Mouse (Mus musculus) spleen, adult 2 months (tissue): ENCODE data around the gene Fcer2a. TPM values are rescaled to one million over a fixed set of nuclear protein-coding genes. Genes with fewer than 3 reads are reported as not detected.

ENCODE experiments used
- DNase-seq, 2 experiments: peaks; one replicate each; pipeline versions ENCODE4 v3.0.0 to v3.0.0-alpha.2; 2012 to 2021; ENCODE audit warnings: low spot score in 2 of 2, low read depth in 1 of 2
- H3K27ac ChIP-seq: fragments of 200-500 bp; 2 replicates; pipeline ENCODE4 v1.5.1; 2012; ENCODE audit warnings: low read length, inconsistent platforms; ENCODE audit not compliant: insufficient read depth
- H3K27me3 ChIP-seq: fragments of 200-500 bp; 2 replicates; pipeline ENCODE4 v1.6.1; 2012; ENCODE audit warnings: mild to moderate bottlenecking, moderate library complexity, low read length, inconsistent platforms; ENCODE audit not compliant: control insufficient read depth, insufficient read depth
- H3K36me3 ChIP-seq: fragments of 200-500 bp; 2 replicates; pipeline ENCODE4 v1.6.1; 2012; ENCODE audit warnings: mild to moderate bottlenecking, low read length, inconsistent platforms; ENCODE audit not compliant: control insufficient read depth, insufficient read depth
- H3K4me1 ChIP-seq: fragments of 200-500 bp; 2 replicates; pipeline ENCODE4 v1.6.1; 2011; ENCODE audit warnings: inconsistent platforms; ENCODE audit not compliant: control insufficient read depth, insufficient read depth, insufficient read length
- H3K4me3 ChIP-seq: fragments of 200-500 bp; 2 replicates; pipeline ENCODE4 v1.5.1; 2011; ENCODE audit warnings: mild to moderate bottlenecking, inconsistent platforms; ENCODE audit not compliant: insufficient read depth, insufficient read length; ENCODE audit errors: extremely low read depth
- CTCF ChIP-seq: fragments of 200-500 bp; IDR thresholded peaks from 2 replicates; pipeline ENCODE4 v1.5.1; 2011; ENCODE audit warnings: mild to moderate bottlenecking, inconsistent platforms; ENCODE audit not compliant: insufficient read depth, insufficient read length, insufficient replicate concordance; ENCODE audit errors: extremely low read depth
- POLR2A ChIP-seq: fragments of 200-500 bp; IDR thresholded peaks from 2 replicates; pipeline ENCODE4 v1.6.1; 2011; ENCODE audit warnings: low read depth, low read length, inconsistent platforms
- WGBS: fragments of 180-500 bp; shearing (Covaris S2); methylation state at CpG from one replicate; pipeline ENCODE4 v1.1.7; 2018; 5-methylcytosine and 5-hydroxymethylcytosine counted together
- polyA plus RNA-seq: library from polyadenylated mRNA; depleted of rRNA; stranded (reverse); fragments of >200 nt; gene quantifications from 2 replicates; pipeline ENCODE4 v1.2.3, GENCODE M21; 2012; rRNA removed

Gene Fcer2a
- polyA plus RNA-seq, 1 experiment: 50.9 TPM

DNA sequence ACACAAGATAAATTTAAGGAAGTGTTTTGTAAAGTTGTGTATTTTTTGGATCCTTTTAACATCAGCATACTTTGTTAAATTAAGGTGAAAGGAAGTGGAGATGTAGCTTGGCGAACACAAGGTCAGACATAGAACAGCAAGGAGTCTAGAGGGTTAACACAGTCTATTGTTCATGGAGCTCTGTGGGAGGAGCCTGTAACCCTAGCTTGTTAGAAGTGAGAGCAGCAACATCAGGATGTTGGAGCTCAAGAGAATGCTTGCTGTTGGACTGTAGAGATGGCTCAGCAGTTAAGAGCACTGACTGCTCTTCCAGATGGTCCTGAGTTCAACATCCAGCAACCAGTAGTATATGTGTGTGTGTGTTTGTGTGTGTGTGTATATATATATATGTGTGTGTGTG lies 45.0 kb downstream of the Fcer2a start:
- no peak overlapping the region for H3K4me3 ChIP-seq
- 70% methylated on average over 1 of the region's 1 CpGs for WGBS
- TF ChIP-seq CTCF: no peak
- TF ChIP-seq POLR2A: no peak
- no peak overlapping the region for H3K27ac ChIP-seq
- no peaks in the 10 kb centered on the region for H3K27me3 ChIP-seq
- H3K4me1 ChIP-seq: no peaks in the 10 kb centered on the region
- no peaks in the 10 kb centered on the region for H3K36me3 ChIP-seq
- DNase-seq: no peak

DNA sequence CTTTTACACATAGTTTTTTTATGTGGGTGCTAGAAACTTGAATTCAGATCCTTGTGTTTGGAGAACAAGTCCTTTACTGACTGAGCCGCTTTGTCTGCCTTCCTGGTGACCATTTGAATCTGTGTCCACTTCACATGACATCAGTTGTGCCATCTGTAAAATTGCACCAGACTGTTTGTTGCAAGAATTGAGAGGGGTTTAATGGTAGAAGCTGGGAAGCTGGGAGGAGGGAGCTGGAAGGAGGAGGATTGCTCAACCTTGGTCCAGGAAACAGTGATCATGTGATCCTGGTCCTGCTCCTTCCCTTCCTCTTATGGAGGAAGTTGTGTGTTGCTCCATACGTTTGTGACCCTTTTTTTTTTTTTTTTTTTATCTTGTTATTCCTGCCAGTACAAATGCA lies 45.7 kb downstream of the Fcer2a start:
- TF ChIP-seq CTCF (no peak), POLR2A (no peak)
- Histone ChIP-seq H3K27ac (no peak overlapping the region), H3K4me3 (no peak overlapping the region), H3K27me3 (no peaks in the 10 kb centered on the region), H3K36me3 (no peaks in the 10 kb centered on the region), H3K4me1 (no peaks in the 10 kb centered on the region)
- no peak for DNase-seq
- 64% methylated on average over 2 of the region's 2 CpGs for WGBS

DNA sequence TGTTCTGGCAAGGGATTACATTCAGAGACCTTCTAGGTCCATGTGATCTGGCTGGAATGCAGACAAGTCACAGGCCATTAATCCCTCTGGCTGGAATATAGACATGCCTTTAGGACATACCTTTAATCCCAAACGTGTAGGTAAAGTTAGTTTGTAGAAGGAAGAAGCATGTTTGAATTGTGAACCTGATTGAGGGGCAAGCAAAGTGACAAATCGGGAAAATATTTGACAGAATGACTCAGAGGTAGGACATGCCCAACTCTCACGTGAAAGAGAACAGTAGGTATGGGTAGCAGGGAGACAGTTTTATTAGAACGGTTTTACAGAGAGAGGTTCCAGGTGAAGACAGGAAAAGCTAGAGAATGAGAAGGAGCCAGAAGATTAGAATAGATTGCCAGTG lies 46.4 kb downstream of the Fcer2a start:
- DNase-seq: no peak
- Histone ChIP-seq H3K27ac (no peak overlapping the region), H3K4me1 (no peaks in the 10 kb centered on the region), H3K27me3 (no peaks in the 10 kb centered on the region), H3K36me3 (peaks cover 2% of the 10 kb centered on the region), H3K4me3 (no peak overlapping the region)
- 82% methylated on average over 4 of the region's 4 CpGs for WGBS
- no peak for TF ChIP-seq POLR2A
- TF ChIP-seq CTCF: no peak

DNA sequence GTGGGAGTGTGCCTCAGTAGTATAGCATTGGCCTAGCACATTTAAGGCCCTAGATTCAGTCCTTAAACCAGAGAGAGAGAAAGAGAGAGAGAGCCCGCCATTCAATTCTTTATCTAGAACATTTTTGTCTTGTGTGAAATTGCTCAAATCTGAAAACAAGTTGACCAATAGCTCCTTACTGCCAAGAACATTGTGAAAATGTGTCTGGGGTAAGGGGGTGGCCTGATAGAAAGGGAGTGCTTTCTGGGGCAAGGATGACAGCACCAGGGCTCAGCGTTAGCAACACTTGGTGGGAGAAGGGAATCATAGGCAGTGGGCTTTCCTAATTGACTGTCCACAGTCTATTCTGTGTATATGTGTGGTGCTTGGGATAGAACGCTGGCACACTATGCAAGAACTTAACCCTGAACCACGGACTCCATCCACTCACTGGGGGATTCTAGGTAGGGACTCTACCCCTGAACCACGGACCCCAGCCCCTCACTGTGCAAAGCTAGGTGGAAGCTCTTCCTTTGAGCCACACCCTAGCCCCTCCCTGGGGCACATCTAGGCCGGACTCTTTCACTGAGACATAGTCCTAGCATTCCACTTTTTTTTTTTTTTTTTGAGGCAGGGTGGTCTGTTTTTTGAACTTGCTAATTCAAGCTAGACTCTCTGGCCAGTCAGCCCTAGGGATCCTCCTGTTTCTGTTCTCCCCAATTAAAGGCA lies 47.0 kb downstream of the Fcer2a start:
- WGBS: 93% methylated on average over 6 of the region's 6 CpGs
- Histone ChIP-seq H3K4me1 (no peaks in the 10 kb centered on the region), H3K27ac (no peak overlapping the region)

DNA sequence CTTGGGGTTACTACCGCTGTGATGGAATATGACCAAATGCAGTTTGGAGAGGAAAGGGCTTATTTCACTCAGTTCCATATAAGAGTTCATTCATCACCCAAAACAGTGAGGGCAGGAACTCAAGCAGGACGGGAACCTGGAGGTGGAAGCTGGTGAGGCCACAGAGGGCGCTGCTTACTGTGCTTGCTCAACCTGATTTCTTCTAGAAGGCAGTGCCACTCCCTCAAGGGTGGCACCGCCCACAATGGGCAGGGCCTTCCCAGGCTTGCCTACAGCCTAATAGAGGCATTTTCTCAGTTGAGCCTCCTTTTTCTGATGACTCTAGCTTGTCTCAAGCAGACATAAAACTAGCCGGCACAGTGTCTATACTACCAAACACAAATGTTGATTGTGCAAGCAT lies 48.2 kb downstream of the Fcer2a start:
- TF ChIP-seq POLR2A (no peak), CTCF (peak; percentile 45; the same call in 1 of the 2 replicates)
- Histone ChIP-seq H3K4me3 (no peak overlapping the region), H3K27ac (no peak overlapping the region), H3K4me1 (no peaks in the 10 kb centered on the region), H3K36me3 (peaks cover 17% of the 10 kb centered on the region), H3K27me3 (no peaks in the 10 kb centered on the region)
- peak; percentile 47 to 62 for DNase-seq
- 31% methylated on average over 5 of the region's 5 CpGs for WGBS

More for the DNA sequence above, 47.0 kb downstream of the Fcer2a start:
- H3K27me3 ChIP-seq: no peaks in the 10 kb centered on the region
- no peak for DNase-seq
- no peak overlapping the region for H3K4me3 ChIP-seq
- TF ChIP-seq CTCF: no peak
- TF ChIP-seq POLR2A: no peak
- H3K36me3 ChIP-seq: peaks cover 7% of the 10 kb centered on the region

Other genes with a start within 250 kb of the Fcer2a start
- 2.6 and 2.7 TPM in 2 replicates for gene Pex11g, start 226.5 kb downstream of the Fcer2a start, polyA plus RNA-seq
- 0.05 TPM in 1 of 2 replicates, not detected in the other for gene Tex45, start 223.3 kb downstream of the Fcer2a start, polyA plus RNA-seq
- 22.9 and 32.5 TPM in 2 replicates for gene Zfp358, start 201.0 kb downstream of the Fcer2a start, polyA plus RNA-seq
- gene Mcoln1, start 193.7 kb downstream of the Fcer2a start, polyA plus RNA-seq: 188 and 219 TPM in 2 replicates
- gene Pnpla6, start 178.8 kb downstream of the Fcer2a start, polyA plus RNA-seq: 56.0 and 60.4 TPM in 2 replicates
- gene C330021F23Rik, start 126.2 kb downstream of the Fcer2a start, polyA plus RNA-seq: not detected in 2 replicates
- 2.1 and 2.4 TPM in 2 replicates for gene Camsap3, start 106.9 kb downstream of the Fcer2a start, polyA plus RNA-seq
- gene Xab2, start 72.9 kb downstream of the Fcer2a start, polyA plus RNA-seq: 61.9 and 71.5 TPM in 2 replicates
- gene Pet100, start 72.6 kb downstream of the Fcer2a start, polyA plus RNA-seq: 1.6 and 3.3 TPM in 2 replicates
- gene Pcp2, start 68.6 kb downstream of the Fcer2a start, polyA plus RNA-seq: not detected in 2 replicates
- 129 and 145 TPM in 2 replicates for gene Stxbp2, start 63.2 kb downstream of the Fcer2a start, polyA plus RNA-seq
- gene Retn, start 38.4 kb downstream of the Fcer2a start, polyA plus RNA-seq: 0.56 and 1.3 TPM in 2 replicates
- 4.1 and 5.3 TPM in 2 replicates for gene Mcemp1, start 28.4 kb downstream of the Fcer2a start, polyA plus RNA-seq
- 0.77 and 0.86 TPM in 2 replicates for gene Fcor, start 21.8 kb downstream of the Fcer2a start, polyA plus RNA-seq
- gene Trappc5, start 17.9 kb downstream of the Fcer2a start, polyA plus RNA-seq: 21.6 and 29.9 TPM in 2 replicates
- gene Clec4g, start 26.5 kb upstream of the Fcer2a start, polyA plus RNA-seq: 0.69 and 1.1 TPM in 2 replicates
- gene Cd209a, start 54.8 kb upstream of the Fcer2a start, polyA plus RNA-seq: 0.77 and 0.93 TPM in 2 replicates
- gene Cd209e, start 160.1 kb upstream of the Fcer2a start, polyA plus RNA-seq: 0.07 and 0.11 TPM in 2 replicates
- gene Cd209d, start 184.4 kb upstream of the Fcer2a start, polyA plus RNA-seq: 3.6 and 3.7 TPM in 2 replicates
- gene Cd209b, start 232.7 kb upstream of the Fcer2a start, polyA plus RNA-seq: 2.6 and 7.8 TPM in 2 replicates